Mouse (Mus musculus) lung, embryonic 15.5 days (tissue): ENCODE measurements around the gene 4930579G24Rik. TPM values are rescaled to one million over a fixed set of nuclear protein-coding genes. Genes with fewer than 3 reads are reported as not detected.

Source experiments
- ATAC-seq: fragments of 200-750 bp; cut with Nextera tagmentation; 2 replicates; pipeline ENCODE4 v1.8.0; 2017; ENCODE audit warnings: moderate number of reproducible peaks, borderline replicate concordance; ENCODE audit not compliant: low FRiP score, low TSS enrichment; ENCODE audit errors: extremely low read depth
- H3K27ac ChIP-seq: fragments of 300-500 bp; sonication (generic); 2 replicates; pipeline ENCODE4 v1.5.1; 2015; ENCODE audit warnings: moderate library complexity, mild to moderate bottlenecking, inconsistent platforms
- H3K27me3 ChIP-seq: fragments of 300-500 bp; sonication (generic); 2 replicates; pipeline ENCODE4 v1.6.1; 2015; ENCODE audit warnings: inconsistent platforms
- H3K36me3 ChIP-seq: fragments of 300-500 bp; sonication (generic); 2 replicates; pipeline ENCODE4 v1.6.1; 2015; ENCODE audit warnings: inconsistent platforms
- H3K4me1 ChIP-seq: fragments of 300-500 bp; sonication (generic); 2 replicates; pipeline ENCODE4 v1.6.1; 2015; ENCODE audit warnings: inconsistent platforms
- H3K4me2 ChIP-seq: fragments of 300-500 bp; sonication (generic); 2 replicates; pipeline ENCODE4 v1.6.1; 2015; ENCODE audit warnings: inconsistent platforms, mild to moderate bottlenecking, moderate library complexity
- H3K4me3 ChIP-seq: fragments of 300-500 bp; sonication (generic); 2 replicates; pipeline ENCODE4 v1.5.1; 2015; ENCODE audit warnings: mild to moderate bottlenecking, inconsistent platforms
- H3K9ac ChIP-seq: fragments of 300-500 bp; sonication (generic); 2 replicates; pipeline ENCODE4 v1.6.1; 2015; ENCODE audit warnings: inconsistent platforms
- H3K9me3 ChIP-seq: fragments of 300-500 bp; sonication (generic); 2 replicates; pipeline ENCODE4 v1.6.1; 2016; ENCODE audit warnings: inconsistent platforms
- WGBS: fragments of 180-500 bp; shearing (Covaris S2); methylation state at CpG from one replicate; pipeline ENCODE4 v1.1.7; 2015; 5-methylcytosine and 5-hydroxymethylcytosine counted together
- polyA plus RNA-seq: library from polyadenylated mRNA; unstranded; fragments of >200 nt; fragmentation: Nextera tagmentation; extraction: Ambion mirVana; gene quantifications from 2 replicates; pipeline ENCODE4 v1.2.1, GENCODE M21; 2015

Gene 4930579G24Rik
- polyA plus RNA-seq, 1 experiment from 2014 or later = 36.4 TPM

DNA sequence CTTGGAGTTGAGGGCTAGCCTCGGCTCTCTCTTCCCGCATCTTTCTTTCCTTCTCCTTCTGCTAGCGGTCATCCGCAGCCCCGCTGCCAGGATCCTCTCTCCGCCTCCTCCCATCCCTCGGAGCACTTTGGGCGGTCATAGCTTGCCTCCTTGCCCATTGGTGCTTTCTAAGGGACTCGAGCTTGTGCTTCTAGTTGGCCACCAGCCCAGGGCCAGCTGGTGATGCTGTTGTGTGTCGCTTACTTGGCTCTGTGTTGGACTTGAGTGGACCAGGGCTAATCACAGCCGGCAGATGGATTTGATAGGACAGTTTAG is 494 bp downstream of the 4930579G24Rik start, which contains the start of gene Etfdh:
Gene Etfdh, minus strand, starts transcription at position 85 of the 315 bp plus-strand sequence.
- H3K4me2 ChIP-seq = peak within 1 kb of the TSS; percentile 72
- peaks cover 10% of the 10 kb centered on the region for H3K4me1 ChIP-seq
- no peaks in the 10 kb centered on the region for H3K27me3 ChIP-seq
- H3K9ac ChIP-seq = peak within 1 kb of the TSS; percentile 64
- peaks cover 26% of the 10 kb centered on the region for H3K36me3 ChIP-seq
- H3K27ac ChIP-seq = peak within 1 kb of the TSS; percentile 85
- WGBS = 0% methylated on average over 11 of the region's 11 CpGs
- no peaks in the 10 kb centered on the region for H3K9me3 ChIP-seq
- peak within 1 kb of the TSS; percentile 63 for H3K4me3 ChIP-seq
- peak; percentile 71 for ATAC-seq

DNA sequence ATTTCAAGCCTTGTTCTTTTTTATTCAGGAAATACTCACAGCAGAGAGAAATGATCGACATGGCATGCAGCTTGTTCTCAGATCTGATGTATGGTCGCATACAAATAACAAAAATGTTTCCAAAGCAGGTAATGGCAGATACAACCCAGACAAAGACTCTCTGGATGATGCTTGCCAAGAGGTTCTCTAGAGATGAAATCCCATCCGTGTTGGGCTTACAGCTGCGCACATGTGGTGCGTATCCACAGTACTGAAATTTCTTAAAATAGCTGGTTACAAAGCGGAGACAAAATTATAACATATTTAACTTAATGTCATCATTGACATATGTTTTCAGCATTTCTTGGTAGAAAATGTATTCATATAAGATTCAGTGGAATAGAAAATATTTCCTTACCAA is 23.2 kb downstream of the 4930579G24Rik start:
- H3K4me3 ChIP-seq = no peak overlapping the region
- no peak for ATAC-seq
- H3K4me2 ChIP-seq = no peak overlapping the region
- WGBS = 86% methylated on average over 6 of the region's 6 CpGs
- H3K4me1 ChIP-seq = no peaks in the 10 kb centered on the region
- H3K36me3 ChIP-seq = no peaks in the 10 kb centered on the region
- no peak overlapping the region for H3K27ac ChIP-seq
- no peak overlapping the region for H3K9ac ChIP-seq
- H3K9me3 ChIP-seq = no peaks in the 10 kb centered on the region
- no peaks in the 10 kb centered on the region for H3K27me3 ChIP-seq

DNA sequence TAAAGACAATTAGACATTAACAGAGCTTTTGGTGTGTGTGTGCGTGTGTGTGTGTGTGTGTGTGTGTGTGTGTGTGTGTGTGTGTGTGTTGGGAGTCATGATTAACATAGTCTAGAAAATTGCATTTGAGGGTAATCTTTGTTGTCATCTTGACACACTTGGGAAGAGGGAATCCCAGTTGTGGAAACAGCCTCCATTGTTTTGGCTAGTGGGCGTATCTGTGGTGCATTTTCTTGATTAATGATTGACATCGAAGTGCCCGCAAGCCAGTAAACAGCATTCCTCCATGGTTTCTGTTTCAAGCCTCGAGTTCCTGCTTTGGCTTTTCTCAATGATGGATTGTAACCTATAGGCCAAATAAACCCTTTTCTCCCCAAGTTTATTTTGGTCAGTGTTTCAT is 27.8 kb downstream of the 4930579G24Rik start:
- ATAC-seq = no peak

DNA sequence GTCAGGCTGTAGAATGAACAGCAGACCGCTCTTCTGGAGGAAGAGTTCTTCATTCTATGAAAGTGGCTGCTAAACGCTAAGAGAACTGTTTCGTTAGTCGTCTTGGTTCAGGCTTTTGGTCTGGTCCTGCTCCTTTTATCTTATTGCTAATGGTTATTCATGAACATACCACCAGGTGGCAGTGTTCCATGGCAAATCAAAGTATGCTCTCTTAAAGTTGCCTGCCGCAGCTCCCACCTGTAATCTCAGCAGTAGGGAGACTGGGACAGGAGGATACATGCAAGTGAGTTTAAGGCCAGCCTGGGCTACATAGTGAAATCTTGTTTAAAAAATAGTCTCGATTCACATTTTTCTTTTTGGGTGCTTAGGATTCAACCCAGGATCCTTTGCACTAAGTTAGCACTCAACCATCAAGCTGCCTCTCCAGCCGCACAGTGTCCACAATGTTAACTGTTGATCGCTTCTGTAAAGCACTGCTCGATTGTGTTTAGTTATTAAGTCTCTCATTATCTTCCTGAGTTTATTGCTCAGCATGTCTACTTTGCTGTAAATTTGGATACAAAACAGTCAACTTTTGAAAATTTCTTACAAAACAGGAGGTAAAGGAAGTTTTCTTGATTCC is 36.0 kb downstream of the 4930579G24Rik start:
- H3K27me3 ChIP-seq = no peaks in the 10 kb centered on the region
- H3K36me3 ChIP-seq = no peaks in the 10 kb centered on the region
- peak; percentile 42; the same call in 1 of the 2 replicates for ATAC-seq
- no peak overlapping the region for H3K4me3 ChIP-seq
- no peaks in the 10 kb centered on the region for H3K4me1 ChIP-seq
- no peaks in the 10 kb centered on the region for H3K9me3 ChIP-seq
- H3K27ac ChIP-seq = no peak overlapping the region
- 32% methylated on average over 9 of the region's 9 CpGs for WGBS
- no peak overlapping the region for H3K9ac ChIP-seq
- no peak overlapping the region for H3K4me2 ChIP-seq

More for the DNA sequence above, 27.8 kb downstream of the 4930579G24Rik start:
- Histone ChIP-seq H3K27me3 (no peaks in the 10 kb centered on the region), H3K27ac (no peak overlapping the region), H3K36me3 (no peaks in the 10 kb centered on the region), H3K9me3 (no peaks in the 10 kb centered on the region), H3K4me3 (no peak overlapping the region), H3K9ac (no peak overlapping the region), H3K4me2 (no peak overlapping the region), H3K4me1 (no peaks in the 10 kb centered on the region)
- WGBS = 47% methylated on average over 5 of the region's 5 CpGs

DNA sequence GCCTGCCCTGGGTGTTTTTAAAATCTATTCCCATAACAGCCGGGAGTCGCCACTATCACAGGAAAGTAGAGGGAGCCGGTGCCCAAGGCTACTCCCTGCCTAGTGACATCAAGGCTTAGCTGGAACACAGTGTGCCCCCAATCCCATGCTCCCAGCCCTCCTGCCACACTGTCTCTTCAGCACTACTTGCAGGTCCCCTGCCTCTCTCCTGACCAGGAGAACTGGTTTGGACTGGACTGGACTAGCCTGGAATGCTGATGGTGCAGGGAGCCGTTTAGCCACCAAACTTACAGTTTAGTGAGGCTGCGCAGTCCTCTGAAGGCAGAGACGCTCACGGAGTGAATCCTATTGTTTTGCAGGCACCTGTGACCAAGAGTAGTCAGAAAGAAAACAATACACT is 41.7 kb downstream of the 4930579G24Rik start:
- Histone ChIP-seq H3K4me2 (no peak overlapping the region), H3K9me3 (no peaks in the 10 kb centered on the region), H3K27ac (no peak overlapping the region), H3K4me3 (no peak overlapping the region), H3K36me3 (no peaks in the 10 kb centered on the region), H3K27me3 (no peaks in the 10 kb centered on the region), H3K9ac (no peak overlapping the region), H3K4me1 (no peaks in the 10 kb centered on the region)
- 77% methylated on average over 7 of the region's 7 CpGs for WGBS
- ATAC-seq = no peak

DNA sequence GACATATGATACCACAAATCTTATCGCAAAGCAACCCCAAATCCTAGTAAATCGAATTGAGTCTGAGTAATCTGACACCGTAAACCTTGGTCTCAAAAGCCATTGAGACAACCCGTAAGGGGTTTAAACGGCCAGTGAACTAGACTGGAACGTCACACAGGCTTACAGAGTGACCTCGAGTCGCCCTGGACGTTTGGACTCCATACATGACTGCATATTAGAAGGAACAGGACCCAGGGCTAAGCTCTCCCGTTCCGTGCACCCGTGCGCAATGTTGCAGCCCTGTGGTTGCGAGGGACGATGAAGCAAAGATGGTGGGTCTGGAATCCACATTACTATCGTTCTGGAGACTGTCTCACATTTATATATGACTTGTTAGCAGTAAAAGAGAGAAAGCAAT is 43.3 kb downstream of the 4930579G24Rik start:
- Histone ChIP-seq H3K27me3 (no peaks in the 10 kb centered on the region), H3K9me3 (no peaks in the 10 kb centered on the region), H3K36me3 (no peaks in the 10 kb centered on the region), H3K4me2 (no peak overlapping the region), H3K27ac (no peak overlapping the region), H3K4me1 (no peaks in the 10 kb centered on the region), H3K9ac (no peak overlapping the region), H3K4me3 (no peak overlapping the region)
- no peak for ATAC-seq
- 68% methylated on average over 16 of the region's 16 CpGs for WGBS

DNA sequence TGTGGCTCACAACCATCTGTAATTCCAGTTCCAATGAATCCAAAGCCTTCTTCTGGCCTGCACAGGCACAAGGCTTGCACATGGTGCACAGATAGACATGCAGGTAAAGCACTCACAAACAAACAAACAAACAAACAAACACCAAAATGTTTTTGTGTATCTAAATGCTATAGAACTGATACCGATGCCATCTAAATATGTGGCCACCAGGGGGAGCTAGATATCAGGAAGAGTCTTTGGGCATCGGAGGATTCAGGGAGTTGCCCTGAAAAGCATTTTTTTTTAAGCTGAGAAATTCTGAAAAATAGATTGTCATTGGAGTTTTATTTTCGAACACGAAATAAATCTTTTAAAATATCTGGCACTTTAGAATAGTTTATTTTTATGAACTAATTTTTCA is 44.2 kb downstream of the 4930579G24Rik start:
- Histone ChIP-seq H3K4me2 (no peak overlapping the region), H3K36me3 (no peaks in the 10 kb centered on the region), H3K27me3 (no peaks in the 10 kb centered on the region), H3K9ac (no peak overlapping the region), H3K9me3 (no peaks in the 10 kb centered on the region), H3K4me3 (no peak overlapping the region), H3K4me1 (no peaks in the 10 kb centered on the region), H3K27ac (no peak overlapping the region)
- 11% methylated on average over 4 of the region's 4 CpGs for whole genome bisulfite sequencing
- no peak for ATAC-seq

DNA sequence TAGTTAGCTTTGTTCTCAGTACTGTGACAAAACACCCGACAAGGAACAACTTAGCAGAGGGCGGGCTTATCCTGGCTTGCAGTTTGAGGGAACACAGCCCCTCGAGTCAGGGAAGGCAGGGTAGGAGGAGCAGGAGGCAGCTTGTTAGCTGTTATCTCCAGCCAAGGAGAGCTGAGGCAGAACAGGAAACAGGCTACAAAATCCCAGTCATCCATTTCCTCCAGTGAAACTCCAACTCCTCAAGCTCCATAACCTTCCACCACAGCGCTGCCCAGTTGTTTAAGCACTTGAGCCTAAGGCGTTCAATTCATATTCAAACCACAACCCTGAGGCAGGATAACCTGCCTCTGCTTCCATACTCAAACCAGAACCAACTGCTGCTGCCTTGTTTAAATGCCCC is 45.8 kb downstream of the 4930579G24Rik start:
- H3K9me3 ChIP-seq = no peaks in the 10 kb centered on the region
- H3K4me2 ChIP-seq = no peak overlapping the region
- no peak overlapping the region for H3K4me3 ChIP-seq
- H3K9ac ChIP-seq = no peak overlapping the region
- 84% methylated on average over 5 of the region's 5 CpGs for WGBS
- no peaks in the 10 kb centered on the region for H3K27me3 ChIP-seq
- H3K4me1 ChIP-seq = 0 out of 2 replicates have a peak, but pooled peaks cover 4% of the 10 kb centered on the region
- no peaks in the 10 kb centered on the region for H3K36me3 ChIP-seq
- ATAC-seq = no peak
- no peak overlapping the region for H3K27ac ChIP-seq

DNA sequence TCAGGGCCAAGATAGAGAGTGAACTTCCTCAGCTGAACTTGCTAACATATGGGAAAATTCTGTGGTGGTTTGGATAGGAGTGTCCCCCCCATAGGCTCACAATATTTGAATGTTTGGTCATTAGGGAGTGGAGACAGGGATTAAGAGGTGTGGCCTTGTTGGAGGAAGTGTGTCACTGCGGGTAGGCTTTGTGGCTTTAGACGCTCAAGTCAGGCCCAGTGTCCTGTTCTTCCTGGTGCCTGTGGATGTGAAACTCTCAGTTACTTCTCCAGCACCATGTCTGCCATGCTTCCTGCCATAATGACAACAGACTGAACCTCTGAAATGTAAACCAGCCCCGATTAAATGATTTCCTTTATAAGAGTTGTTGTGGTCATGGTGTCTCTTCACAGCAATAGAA is 47.5 kb downstream of the 4930579G24Rik start:
- H3K4me3 ChIP-seq = no peak overlapping the region
- H3K9ac ChIP-seq = no peak overlapping the region
- H3K27ac ChIP-seq = no peak overlapping the region
- no peaks in the 10 kb centered on the region for H3K36me3 ChIP-seq
- 0 out of 2 replicates have a peak, but pooled peaks cover 4% of the 10 kb centered on the region for H3K4me1 ChIP-seq
- H3K27me3 ChIP-seq = no peaks in the 10 kb centered on the region
- 78% methylated on average over 3 of the region's 3 CpGs for WGBS
- H3K4me2 ChIP-seq = no peak overlapping the region
- no peaks in the 10 kb centered on the region for H3K9me3 ChIP-seq
- no peak for ATAC-seq

Other genes starting within 250 kb of the 4930579G24Rik start
- gene Fnip2, start 61.3 kb upstream of the 4930579G24Rik start, polyA plus RNA-seq = 3.5 and 4.4 TPM in 2 replicates
- gene Ppid, start 37.7 kb upstream of the 4930579G24Rik start, polyA plus RNA-seq = 157 and 161 TPM in 2 replicates
- 53.6 and 55.6 TPM in 2 replicates for gene Etfdh, start 421 bp downstream of the 4930579G24Rik start, polyA plus RNA-seq
- gene Rxfp1, start 108.8 kb downstream of the 4930579G24Rik start, polyA plus RNA-seq = 0.63 and 1.3 TPM in 2 replicates
- 4.9 and 5.2 TPM in 2 replicates for gene Tmem144, start 223.7 kb downstream of the 4930579G24Rik start, polyA plus RNA-seq